Mouse (Mus musculus) embryonic fibroblast, embryonic 13.5 days (primary cell): Measurements from ENCODE around the gene Lypd6.

Experiments
- CTCF ChIP-seq: IDR thresholded peaks from 2 replicates; pipeline ENCODE4 v1.5.1; 2011; ENCODE audit warnings: mild to moderate bottlenecking, control low read depth, low read length, moderate library complexity, borderline replicate concordance; ENCODE audit not compliant: insufficient read depth
- POLR2A ChIP-seq: IDR thresholded peaks from 2 replicates; pipeline ENCODE4 v1.6.1; 2011; ENCODE audit warnings: low read depth, mild to moderate bottlenecking, control low read depth, low read length, moderate library complexity

DNA sequence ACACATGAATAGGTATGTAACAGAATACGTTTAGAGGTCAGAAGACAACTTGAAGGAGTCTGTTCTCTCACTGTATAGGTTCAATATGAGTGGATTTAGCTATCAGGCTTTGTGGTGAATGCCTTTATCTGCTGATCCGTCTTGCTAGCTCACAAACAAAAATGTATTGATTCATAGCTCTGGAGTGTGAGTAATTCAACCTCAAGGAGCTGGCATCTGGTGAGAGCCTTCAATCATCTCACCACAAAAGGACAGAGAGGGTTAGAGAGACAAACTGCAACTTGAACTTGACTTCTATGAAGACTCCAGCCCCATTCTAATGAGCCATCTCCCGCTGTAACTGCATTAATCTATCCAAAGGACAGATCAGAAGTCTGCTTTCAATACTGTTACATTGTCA is 40.6 kb downstream of the Lypd6 start:
- TF ChIP-seq POLR2A (no peak), CTCF (no peak)
